Mouse (Mus musculus) brain, embryonic 14.5 days (tissue): ENCODE measurements around the gene Rbms1. TPM values are rescaled to one million over a fixed set of nuclear protein-coding genes. Genes with fewer than 3 reads are reported as not detected.

Experiments used
- DNase-seq: peaks from one replicate; pipeline ENCODE4 v3.0.0-alpha.2; 2011; ENCODE audit warnings: low read depth
- CTCF ChIP-seq: fragments of 200-500 bp; IDR thresholded peaks from 2 replicates; pipeline ENCODE4 v1.5.1; 2012; ENCODE audit warnings: inconsistent platforms, mild to moderate bottlenecking, moderate library complexity, borderline replicate concordance; ENCODE audit not compliant: insufficient read depth, insufficient read length; ENCODE audit errors: extremely low read depth
- POLR2A ChIP-seq: fragments of 200-500 bp; IDR thresholded peaks from 2 replicates; pipeline ENCODE4 v1.6.1; 2012; ENCODE audit warnings: mild to moderate bottlenecking, inconsistent platforms, borderline replicate concordance; ENCODE audit not compliant: poor library complexity, insufficient read depth, insufficient read length, severe bottlenecking; ENCODE audit errors: extremely low read depth
- polyA plus RNA-seq: library from polyadenylated mRNA; depleted of rRNA; stranded (reverse); fragments of >200 nt; gene quantifications from 2 replicates; pipeline ENCODE4 v1.2.3, GENCODE M21; 2012; rRNA removed

Rbms1 gene
- polyA plus RNA-seq: 28.0 and 45.5 TPM in 2 replicates

DNA sequence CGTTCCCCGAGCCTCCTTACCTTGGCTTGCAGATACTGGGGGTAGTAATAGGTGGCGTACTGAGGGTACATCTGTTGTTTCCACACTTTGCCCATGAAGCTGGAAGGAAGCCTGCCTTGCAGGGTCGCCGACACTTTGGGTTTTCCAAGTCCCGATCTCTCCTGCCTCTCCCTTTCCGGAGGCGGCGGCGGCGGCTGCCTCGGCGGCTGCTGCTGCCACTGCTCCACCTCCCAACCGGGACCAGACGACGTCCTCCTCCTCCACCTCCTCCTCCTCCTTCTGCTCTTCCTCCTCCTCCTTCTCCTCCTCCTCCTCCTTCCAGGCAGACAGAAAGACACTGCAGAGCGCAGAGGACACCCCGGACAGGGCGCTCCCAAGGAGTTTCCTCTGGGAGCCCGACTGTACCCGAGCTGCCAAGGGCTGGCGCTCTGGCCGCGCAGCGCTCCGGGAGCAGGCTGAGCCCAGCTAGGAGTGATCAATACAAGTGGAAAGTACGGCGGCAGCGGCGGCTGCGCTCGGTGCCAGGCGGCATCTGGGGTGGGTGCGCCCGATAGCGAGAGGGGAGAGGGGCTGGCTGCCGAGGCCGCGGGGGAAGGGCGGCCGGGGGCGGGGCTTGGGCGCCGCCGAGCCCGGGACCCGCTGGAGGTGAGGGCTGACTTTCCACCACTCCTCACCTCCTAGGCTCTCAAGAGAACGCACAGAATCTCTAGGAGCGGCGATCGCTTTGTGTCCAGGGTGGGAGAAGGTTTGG lies at the start of gene Rbms1:
Gene Rbms1 (minus strand): TSS at position 522 of the 751 bp plus-strand sequence.
- peak; percentile 83 for DNase-seq
- TF ChIP-seq POLR2A (peak; percentile 17; the same call in 1 of the 2 replicates), CTCF (no peak)

GRCm38 (mm10) chr2:61012249-61012828 lies 49.3 kb upstream of the Rbms1 start:
- TF ChIP-seq POLR2A: no peak
- DNase-seq: peak; percentile 79

- no peak for TF ChIP-seq CTCF
- no peak for TF ChIP-seq POLR2A
- DNase-seq: no peak
Measured at GRCm38 (mm10) chr2:60986286-60986685, 23.3 kb upstream of the Rbms1 start.

DNA sequence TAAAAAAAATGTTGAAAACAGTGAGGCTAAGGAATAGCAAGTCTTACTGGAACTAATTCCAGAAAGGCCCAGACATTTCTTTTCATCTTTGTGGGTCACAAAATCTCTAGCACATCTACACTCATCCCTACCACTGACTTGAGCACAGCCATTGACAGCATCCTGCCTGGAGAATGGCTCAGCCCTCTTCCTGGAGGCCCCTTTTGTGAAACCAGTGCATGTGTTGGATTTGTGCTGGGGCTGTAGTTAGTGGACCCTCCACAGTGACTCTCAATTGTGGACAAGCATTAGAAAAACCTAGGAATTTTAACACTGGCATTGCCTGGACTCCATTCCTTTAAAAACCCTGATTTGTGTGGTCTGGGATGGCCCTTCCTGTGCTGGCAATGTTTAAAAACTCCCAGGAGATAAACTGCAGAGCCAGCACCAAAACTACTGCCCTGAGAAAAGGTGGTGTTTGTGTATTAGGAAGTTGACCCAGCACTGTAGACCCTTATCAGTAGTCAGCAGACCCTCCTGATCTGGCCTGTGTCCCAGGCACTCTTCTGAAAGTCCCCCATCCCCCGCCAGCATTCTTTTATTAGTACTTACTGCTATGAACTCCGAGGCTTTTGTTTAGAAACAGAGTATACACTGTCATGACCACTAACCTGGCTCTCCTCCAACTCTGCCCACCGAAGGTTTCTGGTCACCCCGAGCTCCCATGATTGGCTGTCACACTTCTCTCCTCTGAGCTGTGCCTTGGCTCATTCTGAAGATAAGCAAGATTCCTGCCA lies 15.7 kb upstream of the Rbms1 start:
- DNase-seq: peak; percentile 60
- TF ChIP-seq CTCF (no peak), POLR2A (no peak)

GRCm38 (mm10) chr2:60972189-60972814 lies 9.3 kb upstream of the Rbms1 start:
- TF ChIP-seq CTCF (no peak), POLR2A (no peak)
- DNase-seq: no peak

DNA sequence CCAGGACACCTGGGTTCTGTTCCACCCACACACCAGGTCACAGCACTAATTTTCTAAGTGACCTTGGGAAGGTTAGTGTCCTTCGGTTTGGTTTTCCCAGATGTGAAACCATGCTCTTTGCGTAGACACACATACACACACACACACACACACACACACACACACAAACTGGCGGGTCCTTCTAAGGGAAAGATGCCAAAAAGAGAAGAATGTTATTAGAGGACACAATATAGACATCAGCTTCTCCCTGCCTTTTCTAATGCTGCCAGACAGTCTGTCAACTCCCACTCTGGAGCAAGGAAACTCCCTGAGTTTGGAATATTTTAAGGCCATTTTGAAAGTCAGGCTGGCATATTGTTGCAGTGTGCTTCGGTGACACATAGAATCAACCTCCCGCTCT lies 624 bp upstream of the Rbms1 start:
- TF ChIP-seq CTCF (no peak), POLR2A (no peak)
- peak; percentile 64 for DNase-seq

GRCm38 (mm10) chr2:60962001-60962670 lies 856 bp downstream of the Rbms1 start:
- TF ChIP-seq POLR2A: no peak
- TF ChIP-seq CTCF: no peak
- DNase-seq: no peak

DNA sequence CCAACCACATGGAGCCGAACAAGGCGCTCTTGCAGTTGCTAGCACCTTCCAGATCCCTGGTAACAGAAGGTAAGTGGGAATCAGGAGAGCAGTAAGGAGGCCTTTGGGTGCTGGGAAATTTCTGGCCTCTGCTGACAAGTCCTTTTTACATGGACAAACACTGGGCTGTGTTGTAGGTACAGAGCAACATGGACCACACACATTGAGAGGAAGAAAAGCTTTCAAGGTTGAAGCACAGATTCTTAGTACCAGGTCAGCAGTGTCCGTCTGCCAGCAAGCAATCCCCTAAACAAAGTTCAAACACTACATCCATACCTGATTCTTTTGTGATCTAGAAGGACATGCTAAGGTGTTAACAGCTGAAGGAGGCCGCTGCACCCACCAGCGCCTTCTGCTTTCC lies 1.7 kb downstream of the Rbms1 start:
- no peak for TF ChIP-seq POLR2A
- no peak for TF ChIP-seq CTCF
- DNase-seq: peak; percentile 31

GRCm38 (mm10) chr2:60948241-60948640 lies 14.8 kb downstream of the Rbms1 start:
- no peak for DNase-seq

GRCm38 (mm10) chr2:60947817-60948216 lies 15.2 kb downstream of the Rbms1 start:
- TF ChIP-seq CTCF (no peak), POLR2A (no peak)
- DNase-seq: no peak

More at GRCm38 (mm10) chr2:60948241-60948640, 14.8 kb downstream of the Rbms1 start:
- no peak for TF ChIP-seq POLR2A
- TF ChIP-seq CTCF: no peak

GRCm38 (mm10) chr2:60940454-60940961 lies 22.5 kb downstream of the Rbms1 start:
- DNase-seq: peak; percentile 88
- TF ChIP-seq CTCF (no peak), POLR2A (no peak)

DNA sequence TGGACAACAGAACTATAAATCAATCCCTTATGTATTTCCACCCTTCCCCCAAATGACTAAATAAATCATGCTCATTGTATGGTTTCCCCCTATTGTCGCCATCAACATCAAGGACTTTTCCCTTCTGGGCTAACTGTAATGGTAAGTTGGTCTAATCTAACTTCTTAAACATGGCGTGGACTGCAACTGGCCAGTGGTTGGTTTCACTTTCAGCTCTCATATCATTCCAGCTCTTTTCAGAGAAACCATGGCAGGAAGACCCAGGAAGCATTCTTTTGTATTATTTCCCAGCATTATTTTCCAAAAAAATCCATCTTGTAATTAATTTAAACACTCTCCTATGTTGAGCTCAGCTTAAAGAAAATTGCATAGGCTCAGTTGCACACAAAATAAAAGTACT lies 23.0 kb downstream of the Rbms1 start:
- no peak for DNase-seq
- TF ChIP-seq CTCF (no peak), POLR2A (no peak)
